Mouse (Mus musculus): Measurements from ENCODE around the gene Tpx2.
A peak's percentile ranks its signal among the peaks of the same experiment; 100 is the strongest.

Tpx2 gene

GRCm38 (mm10) chr2:152847815-152848302 is at the start of gene Tpx2:
Tpx2 (plus strand) TSS chr2:152847964.
- DNase-seq (ENCODE audit: low spot score), result peak; percentile 99

GRCm38 (mm10) chr2:152799954-152800761 is 47.6 kb upstream of the Tpx2 start:
- DNase-seq (ENCODE audit: low spot score), result no peak

GRCm38 (mm10) chr2:152800762-152801113 is 47.0 kb upstream of the Tpx2 start:
- no peak for DNase-seq (ENCODE audit: low spot score)

- DNase-seq (ENCODE audit: low spot score), result no peak
Observed at GRCm38 (mm10) chr2:152802303-152802702, 45.5 kb upstream of the Tpx2 start.

- DNase-seq (ENCODE audit: low spot score), result no peak
Observed at GRCm38 (mm10) chr2:152803081-152803480, 44.7 kb upstream of the Tpx2 start.

- DNase-seq (ENCODE audit: low spot score), result no peak
Observed at GRCm38 (mm10) chr2:152804408-152805110, 43.2 kb upstream of the Tpx2 start.

- no peak for DNase-seq (ENCODE audit: low spot score)
Observed at GRCm38 (mm10) chr2:152805111-152805490, 42.7 kb upstream of the Tpx2 start.

GRCm38 (mm10) chr2:152806037-152806436 is 41.7 kb upstream of the Tpx2 start:
- peak; percentile 77 for DNase-seq (ENCODE audit: low spot score)

GRCm38 (mm10) chr2:152808178-152808577 is 39.6 kb upstream of the Tpx2 start:
- no peak for DNase-seq (ENCODE audit: low spot score)

GRCm38 (mm10) chr2:152810158-152810941 is 37.4 kb upstream of the Tpx2 start:
- DNase-seq (ENCODE audit: low spot score), result no peak

- DNase-seq (ENCODE audit: low spot score), result peak; percentile 52
Observed at GRCm38 (mm10) chr2:152811336-152812165, 36.2 kb upstream of the Tpx2 start.

- no peak for DNase-seq (ENCODE audit: low spot score)
Observed at GRCm38 (mm10) chr2:152813232-152813631, 34.5 kb upstream of the Tpx2 start.

GRCm38 (mm10) chr2:152814213-152814874 is 33.4 kb upstream of the Tpx2 start:
- DNase-seq (ENCODE audit: low spot score), result peak; percentile 39

GRCm38 (mm10) chr2:152815879-152816656 is 31.7 kb upstream of the Tpx2 start:
- DNase-seq (ENCODE audit: low spot score), result no peak

GRCm38 (mm10) chr2:152816657-152817348 is 31.0 kb upstream of the Tpx2 start:
- DNase-seq (ENCODE audit: low spot score), result no peak

GRCm38 (mm10) chr2:152817596-152818291 is 30.0 kb upstream of the Tpx2 start:
- DNase-seq (ENCODE audit: low spot score), result no peak

GRCm38 (mm10) chr2:152818679-152819078 is 29.1 kb upstream of the Tpx2 start:
- no peak for DNase-seq (ENCODE audit: low spot score)

- no peak for DNase-seq (ENCODE audit: low spot score)
Observed at GRCm38 (mm10) chr2:152819097-152819624, 28.6 kb upstream of the Tpx2 start.

GRCm38 (mm10) chr2:152819926-152820325 is 27.8 kb upstream of the Tpx2 start:
- no peak for DNase-seq (ENCODE audit: low spot score)

Measured in yolk sac, embryonic 10.5 days (tissue).